Mouse (Mus musculus) T-helper 2 cell (primary cell): Measurements from ENCODE around the gene Fbxw8.

Experiments used
- in situ Hi-C: fragments of 300-600 bp; cut with MboI, MseI; formaldehyde crosslinking; loops from one replicate; pipeline ENCODE4 v1.15.1; 2025; ENCODE audit warnings: high pct_unique_total_duplicates

The Fbxw8 gene

GRCm38 (mm10) chr5:118045385-118045784 lies 109.9 kb downstream of the Fbxw8 start:
- in situ Hi-C loops = no loop called here

GRCm38 (mm10) chr5:118044907-118045306 lies 110.4 kb downstream of the Fbxw8 start:
- in situ Hi-C loops = no loop called here

DNA sequence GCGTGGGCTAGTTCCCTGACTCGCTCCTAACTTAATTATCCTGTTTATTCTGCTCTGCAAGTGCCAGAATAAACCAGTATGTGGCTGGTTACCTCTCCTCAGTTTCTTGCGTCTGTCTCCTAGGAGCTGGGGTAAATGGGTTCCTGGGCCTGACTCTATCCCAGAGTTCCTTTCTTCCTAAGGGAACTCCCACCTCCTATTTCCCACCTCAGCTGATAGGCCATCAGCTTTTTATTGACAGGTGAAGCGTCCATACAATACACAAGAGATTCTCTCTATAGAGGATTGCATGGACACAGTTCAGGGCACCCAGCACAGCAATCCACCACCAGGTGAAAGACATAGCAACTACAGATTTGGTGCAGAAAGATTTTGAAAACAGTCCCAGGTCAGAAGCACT lies 111.5 kb downstream of the Fbxw8 start:
- in situ Hi-C loops = no loop called here

- in situ Hi-C loops = no loop called here
These were observed 112.7 kb downstream of the Fbxw8 start for GRCm38 (mm10) chr5:118042599-118042998.

DNA sequence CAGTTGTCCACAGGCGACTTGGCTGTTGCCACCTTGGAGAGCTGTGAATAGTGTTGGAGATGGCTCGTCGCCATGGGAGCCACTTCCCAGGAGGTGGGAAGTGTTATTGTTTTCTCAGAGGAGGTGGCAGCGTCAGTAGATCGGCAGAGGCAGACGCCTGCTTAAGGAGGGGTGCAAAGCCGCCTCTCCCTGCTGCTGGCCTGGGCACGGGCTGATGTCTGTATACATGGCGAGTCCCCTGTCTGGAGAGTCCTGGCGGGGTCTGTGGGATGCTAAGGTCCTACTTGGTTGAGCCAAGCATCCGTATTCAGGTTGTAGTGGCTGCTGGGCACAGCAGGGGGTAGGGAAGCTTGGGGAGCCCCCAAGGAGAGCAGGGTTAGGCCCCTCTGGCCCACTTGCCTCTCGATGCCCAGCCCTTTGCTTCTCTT lies 116.0 kb downstream of the Fbxw8 start:
- in situ Hi-C loops = no loop called here

DNA sequence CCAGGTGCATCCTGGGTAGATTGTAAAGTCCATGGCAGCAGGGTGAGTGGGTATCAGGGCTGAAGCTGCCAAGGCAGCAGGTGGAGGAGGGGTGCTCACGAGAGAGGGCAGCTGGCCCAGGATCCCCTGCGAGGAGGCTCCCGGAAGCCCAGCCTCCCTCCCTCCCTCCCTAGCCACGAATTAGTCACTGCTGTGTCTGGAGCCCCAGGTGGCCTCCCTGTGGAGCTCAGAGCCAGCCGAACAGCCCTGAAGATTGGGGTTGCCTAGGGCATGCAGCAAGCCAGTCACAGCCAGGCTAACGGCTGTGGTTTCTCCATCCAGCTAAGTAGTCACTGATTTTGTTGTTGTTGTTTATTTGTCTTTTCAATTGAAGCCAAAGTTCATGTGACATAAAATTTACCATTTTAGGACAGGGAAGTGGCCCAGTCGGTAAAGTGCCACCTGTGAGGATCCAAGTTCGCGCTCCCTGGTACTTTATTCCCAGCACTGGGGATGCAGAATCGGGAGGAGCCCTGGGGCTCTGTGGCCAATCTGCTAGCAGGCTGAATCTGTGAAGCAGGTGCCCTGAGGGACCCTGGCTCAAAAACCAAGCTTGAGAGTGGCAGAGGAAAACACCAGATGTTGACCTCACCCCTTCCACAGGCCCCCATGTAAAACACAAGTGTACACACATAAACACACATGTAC lies 117.3 kb downstream of the Fbxw8 start:
- in situ Hi-C loops = no loop called here

DNA sequence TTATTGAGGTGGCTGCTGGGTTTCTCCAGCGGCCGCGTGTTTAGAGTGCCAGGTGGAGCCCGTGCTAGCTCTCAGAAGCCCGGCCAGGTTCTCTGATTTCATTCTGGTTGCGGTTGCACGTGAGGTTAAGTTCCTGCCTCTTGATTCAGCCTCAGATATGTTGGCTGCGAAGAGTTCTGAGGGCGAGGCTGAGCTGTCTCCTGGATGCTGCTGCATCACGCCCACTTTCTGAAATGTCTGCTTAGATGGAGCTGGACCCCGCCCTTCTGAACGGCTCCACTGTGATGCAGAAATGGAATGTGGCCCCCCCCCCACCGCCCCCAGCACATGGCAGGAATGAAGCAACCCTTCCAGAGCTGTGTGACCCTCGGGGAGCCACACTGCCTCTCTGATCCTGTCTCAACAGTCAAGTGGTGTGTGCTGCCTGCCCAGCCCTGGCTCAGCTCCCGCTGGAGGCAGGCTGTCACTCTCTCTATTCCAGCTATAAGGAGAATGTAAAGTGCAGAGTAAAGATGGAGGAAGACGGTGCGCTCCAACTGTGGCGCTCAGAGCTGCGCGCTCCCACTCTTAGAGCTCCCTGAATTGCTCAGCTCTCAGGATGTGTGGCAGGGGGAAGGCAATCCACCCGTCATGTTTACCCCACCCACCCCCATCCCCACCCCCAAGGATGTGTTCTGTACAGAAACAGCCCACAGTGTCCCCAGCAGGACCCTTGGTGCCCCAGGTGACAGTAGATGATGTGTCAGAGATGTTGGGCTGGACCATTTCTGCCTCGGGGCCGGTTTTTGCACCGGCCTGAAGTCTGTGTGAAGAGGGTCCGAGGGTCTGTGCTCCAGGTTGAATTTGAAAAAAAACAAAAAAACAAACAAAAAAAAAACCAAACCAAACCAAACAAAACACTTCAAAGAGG lies 118.1 kb downstream of the Fbxw8 start:
- in situ Hi-C loops = no loop called here

DNA sequence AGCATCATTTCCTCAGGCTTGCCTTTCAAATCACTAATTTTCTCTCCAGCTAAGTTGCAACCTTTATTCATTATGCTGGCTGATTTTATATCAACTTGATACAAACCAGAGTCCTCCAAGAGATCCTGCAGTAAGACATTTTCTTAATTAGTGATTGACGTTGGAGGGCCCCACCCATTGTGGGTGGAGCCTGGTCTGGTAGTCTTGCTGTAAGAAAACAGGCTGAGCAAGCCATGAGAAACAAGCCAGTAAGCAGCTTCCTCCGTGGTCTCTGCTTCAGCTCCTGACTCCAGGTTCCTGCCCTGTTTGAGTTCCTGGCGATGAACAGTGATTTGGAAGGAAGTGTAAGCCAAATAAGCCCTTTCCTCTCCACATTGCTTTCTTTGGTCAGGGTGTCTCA lies 119.5 kb downstream of the Fbxw8 start:
- in situ Hi-C loops = no loop called here

DNA sequence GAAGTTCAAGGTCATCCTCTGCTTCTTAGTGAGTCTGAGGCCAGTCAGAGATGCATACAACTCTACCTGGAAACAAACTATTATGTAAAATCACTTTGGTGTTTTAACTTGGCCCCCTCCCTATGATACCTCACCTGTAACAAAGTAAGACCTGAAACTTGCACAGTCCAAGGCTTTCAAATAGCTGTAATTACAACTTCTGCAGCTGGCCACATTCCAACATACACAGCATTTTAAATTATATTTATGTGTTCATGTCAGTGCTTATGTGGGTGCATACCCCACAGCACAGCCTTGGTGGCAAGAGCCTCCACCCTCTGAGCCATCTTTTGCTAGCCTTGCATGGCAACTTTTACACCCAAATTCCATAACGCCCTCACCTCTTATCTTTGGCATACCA lies 120.6 kb downstream of the Fbxw8 start:
- in situ Hi-C loops = no loop called here

- in situ Hi-C loops = no loop called here
These were observed 121.5 kb downstream of the Fbxw8 start for GRCm38 (mm10) chr5:118033740-118034139.

- in situ Hi-C loops = no loop called here
These were observed 121.9 kb downstream of the Fbxw8 start for GRCm38 (mm10) chr5:118033328-118033727.

DNA sequence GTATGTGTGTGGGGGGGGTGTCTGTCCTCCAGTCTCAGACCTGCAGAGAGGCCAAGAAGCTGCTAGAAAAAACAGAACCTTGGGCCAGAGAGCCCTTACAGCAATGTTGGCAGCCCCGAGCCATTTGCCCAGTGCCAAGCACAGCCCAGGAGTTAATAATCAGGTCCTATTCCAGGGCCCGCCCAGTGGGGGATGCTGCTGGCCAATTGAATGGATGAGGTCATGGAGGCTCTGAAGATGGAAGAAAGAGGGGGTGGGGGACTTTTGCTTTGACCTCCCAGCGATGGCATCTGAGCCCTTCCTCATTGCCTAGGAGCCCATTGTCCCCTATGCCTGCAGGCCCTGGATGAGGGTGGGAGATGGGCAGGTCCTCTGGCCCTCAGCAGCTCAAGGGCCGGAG lies 123.8 kb downstream of the Fbxw8 start:
- in situ Hi-C loops = no loop called here

- in situ Hi-C loops = no loop called here
These were observed 124.2 kb downstream of the Fbxw8 start for GRCm38 (mm10) chr5:118031059-118031458.

- in situ Hi-C loops = no loop called here
These were observed 125.1 kb downstream of the Fbxw8 start for GRCm38 (mm10) chr5:118030022-118030675.

DNA sequence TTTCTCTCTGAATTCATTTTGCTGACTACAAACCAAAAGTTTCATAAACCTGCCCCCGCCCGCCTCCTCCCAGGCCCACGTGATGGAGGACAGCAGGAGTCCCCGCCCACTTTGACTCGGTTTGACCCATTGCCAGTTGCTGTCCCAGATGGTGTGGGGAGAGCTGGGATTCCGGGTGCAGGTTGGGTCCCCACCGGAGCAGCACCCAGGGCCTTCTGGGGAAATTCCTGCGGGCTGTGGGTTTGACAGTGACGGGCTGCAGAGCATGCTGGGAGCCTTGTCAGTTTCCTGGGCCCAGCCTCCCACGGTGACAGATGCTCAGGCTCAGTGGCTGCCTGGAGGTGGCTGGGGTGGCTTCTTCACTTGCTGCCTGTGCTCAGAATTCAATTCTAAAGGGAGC lies 125.8 kb downstream of the Fbxw8 start:
- in situ Hi-C loops = no loop called here

- in situ Hi-C loops = no loop called here
These were observed 126.2 kb downstream of the Fbxw8 start for GRCm38 (mm10) chr5:118029035-118029408.

DNA sequence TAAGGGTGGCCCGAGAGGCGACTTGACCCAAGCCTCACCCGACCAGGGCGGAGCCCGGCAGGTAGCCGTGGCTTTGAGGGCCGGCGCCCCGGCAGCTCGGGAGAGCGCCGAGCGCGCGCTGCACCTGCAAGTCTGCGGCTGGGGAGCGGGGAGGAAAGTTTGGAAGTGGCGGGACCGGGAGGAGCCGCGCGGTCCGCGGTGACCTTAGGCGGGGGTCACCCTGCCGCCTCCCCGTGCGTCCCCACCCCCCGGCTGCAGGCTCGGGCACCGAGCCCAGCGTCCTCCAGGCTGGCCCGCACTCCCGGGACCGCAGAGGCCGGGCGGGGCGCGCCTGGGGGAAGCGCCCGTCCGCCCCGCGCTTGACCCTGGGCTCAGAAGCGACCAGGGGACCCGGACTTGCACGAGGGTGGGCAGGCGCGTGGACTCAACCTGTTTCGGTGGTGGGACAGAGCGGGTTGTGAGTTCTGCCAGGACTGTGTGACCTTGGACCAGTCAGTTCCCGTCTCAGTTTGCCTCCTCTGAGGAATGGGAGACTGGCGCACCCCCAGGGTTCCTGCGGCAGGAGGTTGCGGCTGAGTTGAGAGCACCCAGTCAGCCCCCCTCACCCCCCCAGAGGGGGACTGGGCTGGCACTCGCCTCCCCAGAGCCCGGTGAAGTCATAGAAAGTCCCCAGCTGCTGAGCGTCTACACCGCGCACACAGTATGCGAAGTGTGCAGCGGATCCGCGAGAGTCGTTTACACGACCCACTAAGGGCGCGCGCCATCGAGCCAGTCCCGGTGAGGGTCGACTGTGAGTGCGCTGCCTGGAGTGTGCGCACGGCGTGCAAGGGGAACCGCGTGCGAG lies 126.9 kb downstream of the Fbxw8 start:
- in situ Hi-C loops = no loop called here

- in situ Hi-C loops = no loop called here
These were observed 127.5 kb downstream of the Fbxw8 start, which contains the start of gene Tesc for GRCm38 (mm10) chr5:118027698-118028190. Gene Tesc, plus strand, starts transcription at chr5:118027743.

GRCm38 (mm10) chr5:118027101-118027697 lies 128.1 kb downstream of the Fbxw8 start:
- in situ Hi-C loops = no loop called here

DNA sequence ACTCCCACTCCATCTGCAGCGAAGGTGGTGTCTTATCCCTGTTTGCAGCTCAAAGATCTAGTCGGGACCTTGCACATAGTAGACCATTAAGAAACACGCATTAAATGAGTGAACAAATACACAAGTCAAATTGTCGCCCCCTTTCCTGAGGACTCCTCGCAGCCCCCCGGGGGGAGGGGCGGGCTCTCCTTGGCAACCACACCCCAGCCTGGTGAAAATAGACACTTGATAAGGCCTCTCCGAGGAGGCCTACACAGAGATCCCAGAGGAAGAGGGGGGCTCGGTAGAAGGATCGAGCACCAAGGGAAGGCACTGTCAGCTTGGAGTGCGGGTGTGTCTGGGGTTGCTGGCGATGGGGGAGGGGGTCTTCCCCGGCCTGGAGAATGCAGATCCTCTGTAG lies 128.9 kb downstream of the Fbxw8 start:
- in situ Hi-C loops = no loop called here

DNA sequence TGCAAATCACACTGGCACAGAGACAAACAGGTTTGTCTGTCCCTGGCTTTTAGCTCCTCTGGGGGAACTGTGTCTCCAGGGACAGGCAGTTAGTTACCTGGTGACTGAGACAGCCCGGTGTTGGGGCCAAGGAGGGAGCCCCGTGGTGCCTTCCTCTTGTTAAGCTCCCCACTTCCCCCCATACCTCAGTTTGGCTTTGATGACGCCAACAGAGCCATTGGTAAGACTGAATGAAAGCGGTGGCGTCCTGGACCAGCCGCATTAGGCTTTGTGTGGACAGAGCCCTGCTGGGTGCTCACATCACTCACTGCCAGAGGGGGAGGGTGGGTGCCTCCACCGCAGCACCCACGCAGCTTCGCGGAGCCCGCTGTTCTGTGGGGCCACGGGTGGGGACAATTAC lies 129.4 kb downstream of the Fbxw8 start:
- in situ Hi-C loops = no loop called here
